In the genomic region with DNA sequence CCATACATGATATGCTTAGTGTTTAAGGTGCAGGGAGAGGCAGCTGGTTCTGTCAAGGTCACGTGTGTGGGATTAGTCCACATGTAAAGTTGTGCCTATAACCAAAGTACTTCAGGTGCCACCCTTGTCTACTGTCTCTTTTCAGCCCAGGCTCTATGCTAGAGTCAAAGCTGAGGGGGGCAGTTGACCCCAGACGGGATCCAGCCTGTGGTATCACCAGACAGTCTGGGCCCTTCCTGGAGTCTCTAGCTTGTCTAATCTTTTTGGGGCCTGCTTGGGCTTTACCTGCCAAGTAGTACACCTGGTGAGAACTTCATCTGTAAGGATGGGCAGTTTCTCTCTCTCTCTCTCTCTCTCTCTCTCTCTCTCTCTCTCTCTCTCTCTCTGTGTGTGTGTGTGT, we compare ENCODE assay signal across 8 mouse cellular contexts. TPM values are rescaled to one million over a fixed set of nuclear protein-coding genes. Genes with fewer than 3 reads are reported as not detected.
DNase-seq lines count a peak whose midpoint lies in the region; ATAC-seq and TF ChIP-seq lines count a peak whose summit lies in the region.

No protein-coding gene starts in this region.

- no peaks in the 10 kb centered on the region for H3K27me3 ChIP-seq in heart, embryonic 11.5 days (ENCODE audit: control insufficient read depth, insufficient read depth, low read length)
- peaks cover 6% of the 10 kb centered on the region; the same call in 1 of the 2 replicates for H3K27me3 ChIP-seq in G1E (ENCODE audit: insufficient read depth, low read length)
- no peaks in the 10 kb centered on the region for H3K27me3 ChIP-seq in hindbrain, embryonic 11.5 days (ENCODE audit: control insufficient read depth, insufficient read depth, low read length)
- no peaks in the 10 kb centered on the region for H3K27me3 ChIP-seq in midbrain, embryonic 13.5 days

- peak overlapping the region; percentile 92 for H3K27ac ChIP-seq in heart, embryonic 11.5 days (ENCODE audit: low read depth, low read length)
- H3K27ac ChIP-seq in hindbrain, embryonic 11.5 days (ENCODE audit: low read depth, low read length), result peak overlapping the region; percentile 52
- peak overlapping the region; percentile 51; the same call in 1 of the 2 replicates for H3K27ac ChIP-seq in midbrain, embryonic 13.5 days

- peak overlapping the region; percentile 76; the same call in 1 of the 2 replicates for H3K4me3 ChIP-seq in heart, embryonic 11.5 days (ENCODE audit: low read depth, low read length)
- H3K4me3 ChIP-seq in G1E (ENCODE audit: low read depth, low read length), result peak overlapping the region; percentile 95; the same call in 1 of the 2 replicates
- H3K4me3 ChIP-seq in hindbrain, embryonic 11.5 days (ENCODE audit: low read depth, low read length), result no peak overlapping the region
- peak overlapping the region; percentile 97 for H3K4me3 ChIP-seq in midbrain, embryonic 13.5 days (replicated peaks)

- no peak for ATAC-seq in heart, embryonic 11.5 days (replicated peaks; ENCODE audit: insufficient number of reproducible peaks, low FRiP score, low TSS enrichment)
- ATAC-seq in G1E (ENCODE audit: extremely low read depth, insufficient number of reproducible peaks, low FRiP score, poor library complexity, severe bottlenecking), result no peak
- no peak for ATAC-seq in hindbrain, embryonic 11.5 days (ENCODE audit: low FRiP score)
- ATAC-seq in midbrain, embryonic 13.5 days, result no peak

- TF ChIP-seq CTCF in G1E (IDR thresholded peaks at IDR 0.05; ENCODE audit: low read depth, low read length), result no peak

- WGBS in heart, embryonic 11.5 days (ENCODE audit: insufficient replicate concordance), result 51% methylated on average over 2 of the region's 2 CpGs
- 74% methylated on average over 2 of the region's 2 CpGs for WGBS in hindbrain, embryonic 11.5 days
- 81% methylated on average over 2 of the region's 2 CpGs for WGBS in midbrain, embryonic 13.5 days

- peak overlapping the region; percentile 96; the same call in 1 of the 2 replicates for H3K9ac ChIP-seq in heart, embryonic 11.5 days (ENCODE audit: low read depth, low read length)
- H3K9ac ChIP-seq in hindbrain, embryonic 11.5 days (ENCODE audit: low read depth, low read length), result peak overlapping the region; percentile 89; the same call in 1 of the 2 replicates
- H3K9ac ChIP-seq in midbrain, embryonic 13.5 days (replicated peaks), result peak overlapping the region; percentile 97; the same call in 1 of the 2 replicates

- intact Hi-C loops in left cerebral cortex, postnatal 10 days (cut with DNase I), result no loop called here

- H3K4me1 ChIP-seq in heart, embryonic 11.5 days (ENCODE audit: control insufficient read depth, insufficient read depth, low read length), result peaks cover 36% of the 10 kb centered on the region
- H3K4me1 ChIP-seq in G1E (ENCODE audit: insufficient read depth, low read depth, low read length), result peaks cover 55% of the 10 kb centered on the region
- H3K4me1 ChIP-seq in hindbrain, embryonic 11.5 days (replicated peaks; ENCODE audit: control insufficient read depth, insufficient read depth, low read length), result peaks cover 13% of the 10 kb centered on the region
- H3K4me1 ChIP-seq in midbrain, embryonic 13.5 days (replicated peaks), result peaks cover 45% of the 10 kb centered on the region

- H3K9me3 ChIP-seq in heart, embryonic 11.5 days (replicated peaks; ENCODE audit: control insufficient read depth, low read length), result no peaks in the 10 kb centered on the region
- no peaks in the 10 kb centered on the region for H3K9me3 ChIP-seq in G1E (replicated peaks)
- H3K9me3 ChIP-seq in hindbrain, embryonic 11.5 days (ENCODE audit: control insufficient read depth, low read length), result no peaks in the 10 kb centered on the region
- H3K9me3 ChIP-seq in midbrain, embryonic 13.5 days, result no peaks in the 10 kb centered on the region

- H3K4me2 ChIP-seq in heart, embryonic 11.5 days, result peak overlapping the region; percentile 75
- H3K4me2 ChIP-seq in hindbrain, embryonic 11.5 days (replicated peaks; ENCODE audit: low read depth, low read length), result no peak overlapping the region; the same call in 1 of the 2 replicates
- peak overlapping the region; percentile 94 for H3K4me2 ChIP-seq in midbrain, embryonic 13.5 days (replicated peaks)

- H3K36me3 ChIP-seq in heart, embryonic 11.5 days (ENCODE audit: control insufficient read depth, insufficient read depth, low read length), result 0 out of 2 replicates have a peak, but pooled peaks cover 3% of the 10 kb centered on the region
- H3K36me3 ChIP-seq in G1E (replicated peaks), result peaks cover 35% of the 10 kb centered on the region
- H3K36me3 ChIP-seq in hindbrain, embryonic 11.5 days (ENCODE audit: control insufficient read depth, insufficient read depth, low read length), result 0 out of 2 replicates have a peak, but pooled peaks cover 1% of the 10 kb centered on the region
- H3K36me3 ChIP-seq in midbrain, embryonic 13.5 days, result peaks cover 26% of the 10 kb centered on the region

- DNase-seq in heart, adult 9 months (ENCODE audit: low spot score in 2 of 2), result no peak
- no peak for DNase-seq in G1E (ENCODE audit: low spot score)
- no peak for DNase-seq in hindbrain, embryonic 11.5 days (ENCODE audit: low spot score)
- DNase-seq in embryo, embryonic 9.5 days (ENCODE audit: extremely low spot score), result no peak
- DNase-seq in left cerebral cortex, postnatal 10 days (ENCODE audit: extremely low spot score in 1 of 2, low spot score in 2 of 2), result no peak
- DNase-seq in frontal cortex, postnatal 25 days (ENCODE audit: low spot score in 2 of 2), result no peak

RNA-seq across cellular contexts. Expression of a gene that starts 0.7 kb away (rescaled TPM):
- 89.7 and 94.7 TPM in 2 replicates for polyA plus RNA-seq in heart, embryonic 11.5 days (2014; fragmentation: Nextera tagmentation; extraction: Ambion mirVana)
- total RNA-seq in G1E (2014; fragmentation: Nextera tagmentation), result 98.4 and 104 TPM in 2 replicates
- total RNA-seq in G1E (2017), result 4.4 and 5.8 TPM in 2 replicates
- polyA plus RNA-seq in G1E (2012), result 31.8 and 32.8 TPM in 2 replicates
- polyA plus RNA-seq in hindbrain, embryonic 11.5 days (2014; fragmentation: Nextera tagmentation; extraction: Ambion mirVana), result 85.1 and 98.1 TPM in 2 replicates
- 175 and 188 TPM in 2 replicates for polyA plus RNA-seq in midbrain, embryonic 13.5 days (2015; fragmentation: Nextera tagmentation; extraction: Ambion mirVana)
- total RNA-seq in left cerebral cortex, postnatal 10 days (2021), result 1,000 to 10,000 TPM; 1,124 to 1,163 TPM

RNA-seq across cellular contexts. Expression of a gene that starts 7.4 kb away (rescaled TPM):
- 6.2 and 6.3 TPM in 2 replicates for polyA plus RNA-seq in heart, embryonic 11.5 days (2014; fragmentation: Nextera tagmentation; extraction: Ambion mirVana)
- total RNA-seq in G1E (2014; fragmentation: Nextera tagmentation), result 55.2 and 55.5 TPM in 2 replicates
- total RNA-seq in G1E (2017), result 8.9 TPM in 2 replicates
- 40.6 TPM in 2 replicates for polyA plus RNA-seq in G1E (2012)
- polyA plus RNA-seq in hindbrain, embryonic 11.5 days (2014; fragmentation: Nextera tagmentation; extraction: Ambion mirVana), result 5.6 and 7.4 TPM in 2 replicates
- polyA plus RNA-seq in midbrain, embryonic 13.5 days (2015; fragmentation: Nextera tagmentation; extraction: Ambion mirVana), result 8.6 and 10.5 TPM in 2 replicates
- 10 to 100 TPM; 71.2 to 83.9 TPM for total RNA-seq in left cerebral cortex, postnatal 10 days (2021)

RNA-seq across cellular contexts. Expression of a gene that starts 17.0 kb away (rescaled TPM):
- polyA plus RNA-seq in heart, embryonic 11.5 days (2014; fragmentation: Nextera tagmentation; extraction: Ambion mirVana), result 26.4 and 28.2 TPM in 2 replicates
- total RNA-seq in G1E (2014; fragmentation: Nextera tagmentation), result 28.3 and 38.2 TPM in 2 replicates
- total RNA-seq in G1E (2017), result 17.2 and 34.2 TPM in 2 replicates
- polyA plus RNA-seq in G1E (2012), result 70.8 and 77.9 TPM in 2 replicates
- 52.4 and 54.6 TPM in 2 replicates for polyA plus RNA-seq in hindbrain, embryonic 11.5 days (2014; fragmentation: Nextera tagmentation; extraction: Ambion mirVana)
- 31.7 and 42.5 TPM in 2 replicates for polyA plus RNA-seq in midbrain, embryonic 13.5 days (2015; fragmentation: Nextera tagmentation; extraction: Ambion mirVana)
- 10 to 100 TPM; 12.0 to 12.1 TPM for total RNA-seq in left cerebral cortex, postnatal 10 days (2021)

RNA-seq across cellular contexts. Expression of a gene that starts 28.1 kb away (rescaled TPM):
- polyA plus RNA-seq in heart, embryonic 11.5 days (2014; fragmentation: Nextera tagmentation; extraction: Ambion mirVana), result 7.7 and 9.8 TPM in 2 replicates
- 5.3 and 6.4 TPM in 2 replicates for total RNA-seq in G1E (2014; fragmentation: Nextera tagmentation)
- total RNA-seq in G1E (2017), result 6.1 and 8.2 TPM in 2 replicates
- polyA plus RNA-seq in G1E (2012), result 25.9 and 37.4 TPM in 2 replicates
- 9.8 and 11.6 TPM in 2 replicates for polyA plus RNA-seq in hindbrain, embryonic 11.5 days (2014; fragmentation: Nextera tagmentation; extraction: Ambion mirVana)
- 11.3 and 13.5 TPM in 2 replicates for polyA plus RNA-seq in midbrain, embryonic 13.5 days (2015; fragmentation: Nextera tagmentation; extraction: Ambion mirVana)
- 10 to 100 TPM; 21.9 to 25.5 TPM for total RNA-seq in left cerebral cortex, postnatal 10 days (2021)

RNA-seq across cellular contexts. Expression of a gene that starts 32.6 kb away (rescaled TPM):
- polyA plus RNA-seq in heart, embryonic 11.5 days (2014; fragmentation: Nextera tagmentation; extraction: Ambion mirVana), result 0.35 and 0.64 TPM in 2 replicates
- total RNA-seq in G1E (2014; fragmentation: Nextera tagmentation), result 0.53 TPM in 1 of 2 replicates, not detected in the other
- total RNA-seq in G1E (2017), result 0.22 TPM in 1 of 2 replicates, not detected in the other
- 1.2 and 2.0 TPM in 2 replicates for polyA plus RNA-seq in G1E (2012)
- 0.19 and 0.29 TPM in 2 replicates for polyA plus RNA-seq in hindbrain, embryonic 11.5 days (2014; fragmentation: Nextera tagmentation; extraction: Ambion mirVana)
- 0.10 and 0.26 TPM in 2 replicates for polyA plus RNA-seq in midbrain, embryonic 13.5 days (2015; fragmentation: Nextera tagmentation; extraction: Ambion mirVana)
- under 1 TPM; 0.57 to 0.73 TPM for total RNA-seq in left cerebral cortex, postnatal 10 days (2021)
